Mouse (Mus musculus): ENCODE results near the gene Wbp11. TPM values are rescaled to one million over a fixed set of nuclear protein-coding genes. Genes with fewer than 3 reads are reported as not detected.
A peak's percentile ranks its signal among the peaks of the same experiment; 100 is the strongest.

Gene Wbp11
- 10 to 100 TPM; 82.5 to 86.5 TPM for total RNA-seq (2021)
- long read RNA-seq, experiment 1, transcript Wbp11-201 (12 exons, 2,739 nt) = major isoform, 25 of 55 reads
- long read RNA-seq, experiment 1, partial matches to known transcripts = 20 of 55 reads
- long read RNA-seq, experiment 1, other reads (novel, unspliced or antisense) = 9 of 55 reads
- long read RNA-seq, experiment 2, transcript Wbp11-201 (12 exons, 2,739 nt) = major isoform, 50 of 57 reads
- long read RNA-seq, experiment 2, partial matches to known transcripts = 2 of 57 reads
- long read RNA-seq, experiment 2, other reads (novel, unspliced or antisense) = 5 of 57 reads

- peak; percentile 96 for DNase-seq
These were observed at the start of gene Wbp11 for GRCm38 (mm10) chr6:136827881-136828561. TSS of gene Wbp11 (minus strand) at chr6:136828233.

- peak; percentile 18 for DNase-seq
These were observed 47.6 kb upstream of the Wbp11 start, which contains the start of gene Mgp for GRCm38 (mm10) chr6:136875670-136876069. TSS of gene Mgp (minus strand) at chr6:136875823.

- peak; percentile 34 for DNase-seq
These were observed 46.6 kb upstream of the Wbp11 start for GRCm38 (mm10) chr6:136874599-136874998.

DNA sequence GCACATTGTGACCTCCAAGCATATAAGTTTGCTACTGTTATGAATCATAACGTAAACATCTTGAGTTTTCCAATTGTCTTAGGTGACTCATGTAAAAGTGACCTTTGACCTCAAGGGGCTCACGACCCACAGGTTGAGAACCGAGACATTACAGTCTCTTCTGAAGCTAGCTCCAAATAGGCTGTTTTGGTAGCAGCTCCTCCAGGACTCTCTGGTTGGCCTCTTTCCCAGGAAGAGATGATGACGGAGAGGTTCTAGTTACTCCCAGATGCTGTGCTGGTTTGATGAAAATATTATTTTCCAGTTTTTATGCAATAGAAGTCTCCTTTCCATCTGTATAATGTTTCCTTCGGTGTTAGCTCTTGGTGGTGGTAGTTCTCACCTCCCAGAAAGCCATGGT, 40.9 kb upstream of the Wbp11 start:
- DNase-seq = no peak

GRCm38 (mm10) chr6:136866150-136866549, 38.1 kb upstream of the Wbp11 start:
- no peak for DNase-seq

GRCm38 (mm10) chr6:136865360-136865759, 37.3 kb upstream of the Wbp11 start:
- DNase-seq = no peak

- DNase-seq = peak; percentile 21
These were observed 33.0 kb upstream of the Wbp11 start for GRCm38 (mm10) chr6:136861020-136861419.

DNA sequence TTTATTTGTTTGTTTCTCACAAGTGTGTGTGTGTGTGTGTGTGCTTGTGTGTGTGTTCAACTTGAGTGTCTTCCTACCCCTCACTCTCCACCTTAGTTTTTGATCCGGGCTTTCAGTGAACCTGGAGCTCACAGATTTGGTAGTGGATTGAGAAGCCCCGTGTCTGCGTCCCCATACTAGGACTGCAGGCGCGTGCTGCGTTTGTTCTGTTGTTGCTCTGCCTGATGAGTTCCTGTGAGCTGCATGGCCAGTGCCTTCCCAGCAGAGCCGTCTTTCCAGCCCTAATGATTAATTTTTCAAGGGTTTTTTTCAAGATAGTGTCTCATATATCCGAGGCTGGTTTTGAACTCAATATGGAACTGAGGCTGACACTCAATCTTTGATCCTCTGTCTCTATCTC, 30.4 kb upstream of the Wbp11 start:
- peak; percentile 10 for DNase-seq

- peak; percentile 49 for DNase-seq
These were observed 29.8 kb upstream of the Wbp11 start for GRCm38 (mm10) chr6:136857873-136858260.

- DNase-seq = peak; percentile 44
These were observed 29.3 kb upstream of the Wbp11 start, which contains the start of gene Art4 for GRCm38 (mm10) chr6:136857186-136857872. TSS of gene Art4 (minus strand) at chr6:136857733.

DNA sequence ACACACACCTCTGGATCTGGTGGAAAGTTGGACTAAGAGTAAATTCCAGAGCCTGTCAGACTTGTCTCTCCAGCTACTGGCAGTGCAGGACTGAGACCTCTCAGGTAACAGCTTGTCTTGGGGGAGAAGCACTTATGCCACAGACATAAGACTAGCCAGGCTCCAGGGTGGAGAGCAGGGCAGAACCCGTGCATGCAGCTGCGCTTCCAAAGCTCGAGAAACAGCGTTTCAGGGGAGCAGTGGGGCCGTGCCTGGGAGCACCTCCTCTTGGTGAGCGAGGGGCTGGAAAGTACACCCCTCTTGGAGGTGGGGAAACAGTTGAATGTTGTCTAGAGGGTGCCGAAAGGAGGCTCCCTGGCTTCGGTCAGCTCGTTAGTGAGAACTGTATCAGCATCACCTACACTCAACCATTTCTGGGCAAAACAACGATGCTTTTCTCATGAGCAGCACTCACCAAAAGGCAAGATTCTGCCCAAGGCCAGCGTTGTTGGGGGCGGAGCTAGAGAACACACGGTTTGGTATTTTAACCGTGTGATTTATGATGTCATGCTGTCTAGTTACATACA, 28.1 kb upstream of the Wbp11 start:
- DNase-seq = peak; percentile 51

- no peak for DNase-seq
These were observed 27.1 kb upstream of the Wbp11 start for GRCm38 (mm10) chr6:136855183-136855582.

GRCm38 (mm10) chr6:136854361-136854781, 26.3 kb upstream of the Wbp11 start:
- no peak for DNase-seq

DNA sequence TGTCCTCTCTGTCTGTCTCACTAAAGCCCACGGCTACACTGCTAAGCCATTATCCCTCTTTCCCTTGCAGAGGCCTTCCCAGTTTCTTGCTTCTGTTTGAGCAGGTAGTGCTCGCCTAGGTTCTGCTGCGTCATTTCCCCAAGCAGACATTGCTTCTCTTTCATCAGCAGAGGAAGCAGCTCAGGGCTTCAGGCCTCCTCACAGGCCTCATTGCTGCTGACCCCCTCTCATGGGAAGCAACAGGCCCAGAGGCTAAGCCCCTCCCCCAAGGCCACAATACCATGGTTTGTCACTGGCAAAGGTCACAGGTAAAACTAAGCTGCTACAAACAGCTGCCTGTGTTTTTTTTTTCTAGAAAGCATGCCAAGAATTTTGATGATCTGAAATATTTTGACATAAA, 24.7 kb upstream of the Wbp11 start:
- no peak for DNase-seq

GRCm38 (mm10) chr6:136852348-136852747, 24.3 kb upstream of the Wbp11 start:
- no peak for DNase-seq

DNA sequence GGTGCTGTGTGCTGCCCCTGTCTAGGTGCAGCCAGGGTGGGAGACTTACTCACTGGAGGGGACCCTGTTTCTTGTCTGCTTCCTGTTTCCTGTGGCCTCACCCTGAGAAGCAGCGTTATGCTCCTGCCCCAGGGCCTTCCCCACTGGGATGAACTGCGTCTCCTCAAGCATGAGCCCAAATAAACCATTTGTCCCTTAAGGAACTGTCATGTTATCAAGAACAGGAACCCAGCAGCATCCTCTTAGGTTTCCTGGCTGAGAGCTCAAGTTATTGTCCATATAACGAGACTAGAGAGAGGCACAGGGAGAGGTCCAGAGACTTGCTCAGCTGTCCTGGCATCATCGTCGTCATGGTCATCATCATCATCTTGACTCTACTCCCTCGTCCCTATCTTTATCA, 22.2 kb upstream of the Wbp11 start:
- DNase-seq = no peak

GRCm38 (mm10) chr6:136848971-136849370, 20.9 kb upstream of the Wbp11 start:
- DNase-seq = no peak

- DNase-seq = no peak
These were observed 20.4 kb upstream of the Wbp11 start for GRCm38 (mm10) chr6:136848399-136848798.

DNA sequence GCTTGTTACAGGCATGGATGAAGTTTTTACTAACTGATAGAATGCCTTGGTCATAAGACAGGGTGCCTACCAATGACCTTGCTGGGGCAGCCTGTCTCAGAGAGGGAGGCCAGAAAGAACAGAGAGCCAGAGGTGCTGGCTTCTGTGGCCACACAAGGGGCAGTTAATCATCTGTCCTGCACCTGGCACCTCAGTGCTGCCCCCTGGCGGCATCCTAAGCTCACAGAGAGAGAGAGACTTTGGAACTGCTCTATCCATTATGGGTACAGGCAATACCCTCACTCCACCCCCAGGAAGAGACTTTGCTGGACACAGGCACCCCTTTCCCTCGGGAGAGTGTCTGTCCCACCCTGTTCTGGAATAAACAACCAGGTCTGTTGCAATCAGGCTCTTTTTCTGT, 19.8 kb upstream of the Wbp11 start:
- DNase-seq = peak; percentile 79

- DNase-seq = no peak
These were observed 19.2 kb upstream of the Wbp11 start for GRCm38 (mm10) chr6:136847267-136847666.

GRCm38 (mm10) chr6:136845706-136846480, 17.9 kb upstream of the Wbp11 start:
- DNase-seq = no peak

GRCm38 (mm10) chr6:136844903-136845302, 16.9 kb upstream of the Wbp11 start:
- no peak for DNase-seq
